Mouse (Mus musculus): ENCODE data around the gene Trp73.

Trp73 gene

GRCm38 (mm10) chr4:154142211-154143040, 2.4 kb upstream of the Trp73 start, which contains the start of gene Wrap73:
Gene Wrap73 (plus strand): TSS chr4:154142372.
- peak; percentile 89 for DNase-seq (ENCODE audit: extremely low spot score)

GRCm38 (mm10) chr4:154141009-154141867, 1.2 kb upstream of the Trp73 start:
- no peak for DNase-seq (ENCODE audit: extremely low spot score)

GRCm38 (mm10) chr4:154140213-154141008, 403 bp upstream of the Trp73 start:
- DNase-seq (ENCODE audit: extremely low spot score): peak; percentile 48

GRCm38 (mm10) chr4:154139671-154140181, 282 bp downstream of the Trp73 start:
- DNase-seq (ENCODE audit: extremely low spot score): peak; percentile 44

- no peak for DNase-seq (ENCODE audit: extremely low spot score)
These were observed 2.9 kb downstream of the Trp73 start for GRCm38 (mm10) chr4:154137139-154137538.

- DNase-seq (ENCODE audit: extremely low spot score): no peak
These were observed 5.2 kb downstream of the Trp73 start for GRCm38 (mm10) chr4:154134803-154135202.

- no peak for DNase-seq (ENCODE audit: extremely low spot score)
These were observed 8.1 kb downstream of the Trp73 start for GRCm38 (mm10) chr4:154131894-154132293.

- no peak for DNase-seq (ENCODE audit: extremely low spot score)
These were observed 10.1 kb downstream of the Trp73 start for GRCm38 (mm10) chr4:154129950-154130349.

GRCm38 (mm10) chr4:154127273-154127672, 12.7 kb downstream of the Trp73 start:
- DNase-seq (ENCODE audit: extremely low spot score): no peak

GRCm38 (mm10) chr4:154125202-154125601, 14.8 kb downstream of the Trp73 start:
- DNase-seq (ENCODE audit: extremely low spot score): no peak

GRCm38 (mm10) chr4:154123553-154123952, 16.5 kb downstream of the Trp73 start:
- no peak for DNase-seq (ENCODE audit: extremely low spot score)

- DNase-seq (ENCODE audit: extremely low spot score): no peak
These were observed 17.6 kb downstream of the Trp73 start for GRCm38 (mm10) chr4:154122374-154122773.

- DNase-seq (ENCODE audit: extremely low spot score): no peak
These were observed 18.2 kb downstream of the Trp73 start for GRCm38 (mm10) chr4:154121800-154122199.

GRCm38 (mm10) chr4:154119208-154119607, 20.8 kb downstream of the Trp73 start:
- DNase-seq (ENCODE audit: extremely low spot score): no peak

GRCm38 (mm10) chr4:154118782-154119181, 21.2 kb downstream of the Trp73 start:
- no peak for DNase-seq (ENCODE audit: extremely low spot score)

GRCm38 (mm10) chr4:154116421-154116820, 23.6 kb downstream of the Trp73 start:
- no peak for DNase-seq (ENCODE audit: extremely low spot score)

- DNase-seq (ENCODE audit: extremely low spot score): no peak
These were observed 30.2 kb downstream of the Trp73 start for GRCm38 (mm10) chr4:154109850-154110243.

- no peak for DNase-seq (ENCODE audit: extremely low spot score)
These were observed 30.7 kb downstream of the Trp73 start for GRCm38 (mm10) chr4:154109216-154109849.

GRCm38 (mm10) chr4:154106497-154107061, 33.4 kb downstream of the Trp73 start:
- DNase-seq (ENCODE audit: extremely low spot score): no peak

GRCm38 (mm10) chr4:154105381-154106001, 34.5 kb downstream of the Trp73 start:
- DNase-seq (ENCODE audit: extremely low spot score): peak; percentile 71
